Mouse (Mus musculus): ENCODE results near the gene Kif26b.

Kif26b gene

DNA sequence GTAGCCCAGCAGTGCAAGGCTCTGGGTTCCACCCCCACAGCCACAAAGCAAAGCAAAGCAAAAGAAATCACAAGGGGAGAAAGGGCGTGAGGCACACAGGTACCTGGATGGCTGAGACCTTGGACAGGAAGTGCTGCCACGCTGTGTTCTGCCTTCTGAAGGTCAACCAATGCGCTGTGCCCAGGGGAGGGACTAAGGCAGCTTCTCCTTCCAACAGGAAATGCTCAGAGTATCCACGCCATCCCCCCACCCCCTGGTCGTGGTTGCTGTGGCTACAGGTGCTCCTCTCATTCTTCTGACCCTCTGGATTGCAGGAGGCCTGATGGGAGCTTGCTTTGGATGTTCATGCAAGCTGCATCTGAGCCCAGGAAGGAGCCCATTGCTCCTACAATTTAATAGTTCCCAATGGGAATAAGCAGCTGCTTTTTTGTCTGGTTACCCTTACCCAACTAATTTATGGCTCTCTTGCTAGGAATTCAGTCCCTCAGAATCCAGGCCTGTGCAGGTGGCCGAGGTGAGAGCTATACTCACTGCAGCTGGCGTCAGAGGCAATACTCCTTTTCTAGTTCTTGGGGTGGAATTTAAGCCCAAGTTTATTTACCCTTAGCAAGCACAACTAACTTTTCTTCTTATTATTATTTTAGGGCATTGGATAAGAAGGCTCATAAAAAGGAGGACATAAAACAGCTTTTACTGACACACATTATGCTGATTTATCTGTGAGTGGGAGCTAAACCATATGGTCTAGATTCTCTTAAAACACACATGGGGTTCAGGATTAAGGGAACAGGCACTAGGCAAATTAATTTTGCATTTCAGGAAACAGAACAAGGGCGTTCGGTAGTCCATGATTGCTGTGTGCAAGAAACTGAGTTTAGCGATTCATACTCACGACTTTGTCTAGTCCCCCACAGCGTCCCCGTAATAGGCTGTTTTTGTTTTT lies 61.6 kb downstream of the Kif26b start:
- DNase-seq (ENCODE audit: low read depth, low spot score): no peak

- DNase-seq (ENCODE audit: low read depth, low spot score): no peak
Observed at GRCm38 (mm10) chr1:178597113-178597512, 68.2 kb downstream of the Kif26b start.

- no peak for DNase-seq (ENCODE audit: low read depth, low spot score)
Observed at GRCm38 (mm10) chr1:178597757-178598156, 68.8 kb downstream of the Kif26b start.

GRCm38 (mm10) chr1:178600851-178601569 lies 72.1 kb downstream of the Kif26b start:
- no peak for DNase-seq (ENCODE audit: low read depth, low spot score)

DNA sequence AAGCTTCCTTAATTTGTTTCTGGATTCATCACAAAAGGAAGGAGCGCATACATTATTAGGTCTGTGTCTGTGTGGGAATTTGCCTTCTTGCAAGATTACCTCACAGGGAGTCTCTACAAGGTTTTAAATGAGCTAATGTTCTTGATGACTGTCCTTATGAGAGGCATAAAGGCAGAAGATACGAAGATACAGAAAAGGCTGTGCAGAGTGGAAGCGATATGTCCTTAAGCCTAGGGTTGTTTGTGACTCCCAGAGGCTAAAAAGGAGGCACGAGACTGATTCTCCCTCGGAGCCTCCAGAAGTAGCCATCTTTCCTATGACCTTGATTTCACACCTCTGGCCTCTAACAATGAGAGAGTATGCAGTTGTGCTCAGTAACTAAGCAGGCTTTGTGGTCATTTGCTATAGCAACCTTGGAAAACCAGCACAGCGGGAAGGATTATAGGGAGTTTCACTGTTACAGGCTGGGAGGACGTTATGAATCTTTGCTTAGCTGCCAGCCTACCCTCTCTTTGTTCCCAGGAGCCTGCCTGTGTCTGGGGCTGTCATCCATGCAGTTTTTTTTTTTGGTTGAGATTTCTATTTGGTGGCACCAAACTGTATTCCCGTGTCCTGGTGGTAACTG lies 80.3 kb downstream of the Kif26b start:
- DNase-seq (ENCODE audit: low read depth, low spot score): no peak

- no peak for DNase-seq (ENCODE audit: low read depth, low spot score)
Observed at GRCm38 (mm10) chr1:178611512-178611911, 82.6 kb downstream of the Kif26b start.

DNA sequence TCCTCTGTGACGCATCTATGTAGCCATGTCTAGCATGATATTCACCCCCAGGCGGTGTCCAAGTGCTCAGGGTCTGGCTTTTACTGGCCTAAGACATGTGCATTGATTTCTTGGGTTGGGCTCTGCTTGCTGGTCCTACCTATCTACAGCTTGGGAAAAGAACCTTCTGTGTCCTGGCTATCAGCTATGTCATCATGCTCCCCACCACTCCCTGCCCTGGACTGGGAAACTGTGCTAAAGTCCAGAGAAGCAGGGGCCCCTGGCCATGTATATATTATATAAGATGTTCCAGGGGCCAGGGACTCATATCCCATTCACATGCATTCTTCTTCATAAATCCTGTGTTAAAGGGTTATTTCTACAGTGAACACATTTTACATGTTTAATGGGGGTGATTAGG lies 92.4 kb downstream of the Kif26b start:
- no peak for DNase-seq (ENCODE audit: low read depth, low spot score)

GRCm38 (mm10) chr1:178623889-178624288 lies 95.0 kb downstream of the Kif26b start:
- no peak for DNase-seq (ENCODE audit: low read depth, low spot score)

- no peak for DNase-seq (ENCODE audit: low read depth, low spot score)
Observed at GRCm38 (mm10) chr1:178626961-178627381, 98.0 kb downstream of the Kif26b start.

DNA sequence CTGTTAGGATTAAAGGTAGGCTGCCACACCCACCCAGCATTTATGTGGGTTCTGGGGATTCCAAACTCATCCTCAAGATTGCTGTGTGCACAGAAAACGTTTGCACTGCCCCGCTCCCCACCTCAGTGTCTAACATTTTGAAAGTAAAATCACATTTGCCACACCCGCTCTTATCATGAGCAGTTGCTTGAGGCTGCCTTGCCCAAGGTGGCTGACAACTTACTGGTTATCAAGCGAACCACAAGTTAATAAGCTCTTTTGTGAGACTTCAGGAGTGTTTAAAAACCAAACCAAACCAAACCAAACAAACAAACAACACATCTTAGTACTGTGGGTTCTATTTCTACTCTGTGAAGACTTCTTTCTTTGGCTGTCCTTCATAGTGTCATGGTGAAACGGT lies 101.1 kb downstream of the Kif26b start:
- DNase-seq (ENCODE audit: low read depth, low spot score): no peak

DNA sequence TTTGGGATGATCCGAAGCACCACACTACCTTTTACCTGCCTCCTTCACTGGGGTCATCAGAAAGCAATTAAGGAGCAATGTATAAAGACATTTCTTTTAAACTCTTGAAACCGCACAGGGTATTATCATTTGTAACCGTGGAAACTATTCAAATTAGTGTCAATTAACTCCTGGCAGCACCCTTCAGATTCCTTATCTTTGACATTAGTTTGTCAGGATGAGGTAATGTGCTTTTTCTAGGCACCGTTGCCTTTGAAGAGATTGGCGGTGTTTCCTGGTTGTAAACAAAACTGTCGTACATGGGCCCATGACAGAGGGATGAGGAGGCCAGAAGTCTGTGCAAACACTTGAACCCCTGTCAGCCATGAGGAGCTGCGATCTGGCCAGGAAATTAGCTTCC lies 102.9 kb downstream of the Kif26b start:
- no peak for DNase-seq (ENCODE audit: low read depth, low spot score)

DNA sequence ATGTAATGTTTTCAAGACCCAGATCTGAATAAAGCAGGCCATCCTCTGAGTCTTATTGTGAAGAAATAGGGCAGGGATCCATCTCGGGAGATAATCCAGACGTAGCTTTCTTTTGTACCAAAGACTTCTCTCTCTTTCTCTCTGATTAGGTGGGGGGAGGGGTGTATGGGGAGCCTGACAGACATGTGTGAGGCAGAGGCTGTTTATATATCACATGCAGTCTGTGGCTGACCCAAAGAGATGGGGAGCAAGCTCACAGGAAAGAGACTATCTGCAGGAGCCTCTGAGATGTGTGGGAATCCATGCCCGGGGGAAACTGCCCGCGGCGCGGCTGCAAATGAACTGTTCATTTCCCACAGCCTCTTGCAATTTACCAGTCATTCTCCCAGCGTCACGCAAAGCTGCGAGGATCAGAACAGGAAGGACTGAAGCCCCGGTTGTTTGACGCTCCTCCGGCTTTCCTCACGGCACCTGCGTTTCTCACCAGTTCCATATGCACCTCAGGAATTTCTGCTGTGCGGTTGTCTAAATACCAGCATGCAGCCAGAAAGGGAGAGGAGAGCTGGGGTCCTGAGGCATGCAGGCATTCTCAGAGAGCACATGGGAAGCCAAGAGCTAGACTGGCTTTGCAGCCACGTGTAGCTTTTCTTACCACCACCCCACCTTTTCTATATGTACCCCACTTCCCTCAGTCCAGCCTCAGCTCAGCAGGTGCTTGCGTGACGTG lies 105.6 kb downstream of the Kif26b start:
- no peak for DNase-seq (ENCODE audit: low read depth, low spot score)

GRCm38 (mm10) chr1:178635470-178635869 lies 106.5 kb downstream of the Kif26b start:
- no peak for DNase-seq (ENCODE audit: low read depth, low spot score)

- no peak for DNase-seq (ENCODE audit: low read depth, low spot score)
Observed at GRCm38 (mm10) chr1:178637293-178637692, 108.4 kb downstream of the Kif26b start.

GRCm38 (mm10) chr1:178639951-178640350 lies 111.0 kb downstream of the Kif26b start:
- DNase-seq (ENCODE audit: low read depth, low spot score): no peak

DNA sequence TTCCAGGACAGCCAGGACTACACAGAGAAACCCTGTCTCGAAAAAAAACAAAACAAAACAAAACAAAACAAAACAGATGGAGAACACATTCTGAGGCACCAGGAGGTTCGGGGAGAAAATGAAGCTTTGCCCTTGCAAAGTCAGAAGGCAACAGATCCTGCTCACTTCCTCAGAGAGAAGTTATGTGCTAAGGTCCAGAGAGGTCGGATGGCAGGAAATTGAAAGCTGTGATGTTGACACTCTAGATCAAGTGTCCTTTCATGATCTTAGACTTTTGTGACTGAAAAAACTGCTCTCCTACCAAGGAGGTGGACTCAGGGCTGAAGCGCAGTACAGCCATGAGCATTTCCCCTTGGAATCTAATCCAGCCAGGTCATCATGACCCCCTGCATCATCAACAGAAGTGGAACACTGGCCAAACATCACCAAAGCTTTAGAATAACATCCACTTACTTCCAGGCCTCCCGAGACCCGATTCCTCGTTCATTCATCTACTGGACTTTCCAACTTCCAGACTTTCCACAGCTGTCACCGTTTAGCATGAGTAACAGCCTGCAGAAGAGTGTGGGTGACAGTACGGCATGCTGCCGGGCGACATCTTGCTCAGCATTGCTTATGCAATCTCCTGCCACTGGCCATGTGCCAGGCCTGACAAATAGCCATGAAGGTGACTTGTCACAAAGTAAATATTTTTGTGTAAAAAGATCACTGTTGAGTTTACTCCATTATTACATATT lies 112.0 kb downstream of the Kif26b start:
- DNase-seq (ENCODE audit: low read depth, low spot score): no peak

GRCm38 (mm10) chr1:178641788-178642187 lies 112.9 kb downstream of the Kif26b start:
- DNase-seq (ENCODE audit: low read depth, low spot score): no peak

DNA sequence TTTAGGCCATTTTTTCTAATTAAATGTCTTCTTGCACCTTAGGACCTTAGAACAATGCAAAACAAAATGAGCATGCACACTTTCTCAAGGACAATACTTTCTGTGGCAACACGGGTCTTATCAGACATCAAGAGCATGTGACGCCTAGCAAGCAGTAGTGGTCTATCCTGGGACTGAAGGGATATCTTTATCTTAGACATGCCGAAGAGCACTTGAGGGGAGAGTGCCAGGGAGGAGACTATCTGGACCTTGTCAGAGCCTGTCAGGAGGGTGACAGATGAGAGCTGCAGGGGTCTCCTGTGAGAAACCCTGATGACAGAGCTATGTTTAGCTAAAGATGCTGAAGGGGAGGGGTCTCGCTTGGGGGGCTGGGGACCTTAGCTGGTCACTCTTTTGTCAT lies 116.0 kb downstream of the Kif26b start:
- DNase-seq (ENCODE audit: low read depth, low spot score): no peak

DNA sequence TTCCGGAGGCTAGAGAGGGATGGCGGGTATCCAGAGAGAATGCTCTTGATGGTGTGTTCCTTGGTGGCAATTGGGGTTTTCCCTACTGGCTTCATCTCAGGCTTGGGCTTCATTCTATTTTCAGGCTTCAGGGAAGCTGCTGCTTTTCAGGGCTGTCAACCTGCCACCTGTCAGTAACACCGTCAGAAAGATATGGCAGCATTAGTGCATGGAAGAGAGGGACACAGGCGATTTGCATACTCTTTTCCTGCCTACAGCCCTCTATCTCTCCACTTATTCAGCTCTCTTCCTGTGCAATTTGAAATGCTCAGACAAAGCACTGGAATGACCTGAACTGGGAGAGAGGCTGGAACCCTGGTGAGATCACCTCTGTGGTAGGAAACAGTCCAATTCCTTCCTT lies 117.7 kb downstream of the Kif26b start:
- no peak for DNase-seq (ENCODE audit: low read depth, low spot score)

DNA sequence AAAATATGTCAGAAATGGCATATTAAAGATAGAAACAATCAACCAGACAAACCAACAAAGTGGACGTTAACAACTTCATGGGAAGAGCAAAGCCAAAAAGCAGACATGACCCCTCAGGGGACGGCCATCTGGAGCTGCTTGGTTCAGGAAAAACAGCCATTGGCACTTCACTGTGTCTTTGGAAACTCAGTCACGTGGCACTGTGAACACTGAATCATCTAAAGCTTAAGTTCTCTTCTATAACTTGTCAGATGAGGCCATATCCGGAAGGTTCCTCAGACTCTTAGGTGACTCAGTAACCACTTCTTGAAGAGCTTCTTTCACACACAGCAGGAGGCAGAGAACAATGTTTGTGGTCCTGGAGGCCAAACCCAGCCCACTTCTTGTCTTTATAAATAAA lies 126.6 kb downstream of the Kif26b start:
- no peak for DNase-seq (ENCODE audit: low read depth, low spot score)

DNA sequence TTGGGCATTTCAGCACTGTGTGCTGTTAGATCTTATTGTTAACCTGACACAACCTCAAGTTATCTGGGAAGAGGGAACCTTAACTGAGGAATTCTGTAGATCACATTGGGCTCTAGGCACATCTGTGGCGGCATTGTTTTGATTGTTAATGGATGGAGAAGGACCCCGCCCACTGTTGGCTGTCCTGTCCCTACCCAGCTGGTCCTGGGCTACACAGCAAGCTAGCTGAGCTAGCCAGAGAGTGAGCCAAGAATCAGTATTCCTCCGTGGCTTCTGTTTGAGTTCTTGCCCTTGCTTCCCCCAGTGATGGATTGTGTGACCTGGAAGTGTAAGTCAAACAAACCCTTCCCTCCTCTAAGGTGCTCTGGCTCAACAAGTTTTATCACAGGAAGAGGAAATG lies 132.1 kb downstream of the Kif26b start:
- DNase-seq (ENCODE audit: low read depth, low spot score): no peak

All from skeletal muscle tissue, adult 2 months (tissue).